Mouse (Mus musculus) cortical plate, adult 2 months (tissue): ENCODE measurements around the gene Nlrc5. TPM values are rescaled to one million over a fixed set of nuclear protein-coding genes. Genes with fewer than 3 reads are reported as not detected.

Experiments
- H3K27ac ChIP-seq: fragments of 200-500 bp; 2 replicates; pipeline ENCODE4 v1.5.1; 2012; ENCODE audit warnings: low read length, control low read depth, inconsistent platforms; ENCODE audit not compliant: insufficient read depth
- H3K4me1 ChIP-seq: fragments of 200-500 bp; 2 replicates; pipeline ENCODE4 v1.6.1; 2011; ENCODE audit warnings: low read length; ENCODE audit not compliant: control insufficient read depth, insufficient read depth
- H3K4me3 ChIP-seq: fragments of 200-500 bp; 2 replicates; pipeline ENCODE4 v1.5.1; 2011; ENCODE audit warnings: mild to moderate bottlenecking, low read length, control low read depth; ENCODE audit not compliant: insufficient read depth
- CTCF ChIP-seq: fragments of 200-500 bp; IDR thresholded peaks from 2 replicates; pipeline ENCODE4 v1.5.1; 2011; ENCODE audit warnings: mild to moderate bottlenecking, control low read depth, low read length; ENCODE audit not compliant: insufficient read depth; ENCODE audit errors: extremely low read depth
- POLR2A ChIP-seq: fragments of 200-500 bp; IDR thresholded peaks from 2 replicates; pipeline ENCODE4 v1.6.1; 2011; ENCODE audit warnings: mild to moderate bottlenecking, low read length, control low read depth; ENCODE audit not compliant: insufficient read depth; ENCODE audit errors: extremely low read depth
- polyA plus RNA-seq: library from polyadenylated mRNA; depleted of rRNA; stranded (reverse); fragments of >200 nt; gene quantifications from 2 replicates; pipeline ENCODE4 v1.2.3, GENCODE M21; 2012

Nlrc5 gene
- polyA plus RNA-seq, 1 experiment: 0.94 TPM

DNA sequence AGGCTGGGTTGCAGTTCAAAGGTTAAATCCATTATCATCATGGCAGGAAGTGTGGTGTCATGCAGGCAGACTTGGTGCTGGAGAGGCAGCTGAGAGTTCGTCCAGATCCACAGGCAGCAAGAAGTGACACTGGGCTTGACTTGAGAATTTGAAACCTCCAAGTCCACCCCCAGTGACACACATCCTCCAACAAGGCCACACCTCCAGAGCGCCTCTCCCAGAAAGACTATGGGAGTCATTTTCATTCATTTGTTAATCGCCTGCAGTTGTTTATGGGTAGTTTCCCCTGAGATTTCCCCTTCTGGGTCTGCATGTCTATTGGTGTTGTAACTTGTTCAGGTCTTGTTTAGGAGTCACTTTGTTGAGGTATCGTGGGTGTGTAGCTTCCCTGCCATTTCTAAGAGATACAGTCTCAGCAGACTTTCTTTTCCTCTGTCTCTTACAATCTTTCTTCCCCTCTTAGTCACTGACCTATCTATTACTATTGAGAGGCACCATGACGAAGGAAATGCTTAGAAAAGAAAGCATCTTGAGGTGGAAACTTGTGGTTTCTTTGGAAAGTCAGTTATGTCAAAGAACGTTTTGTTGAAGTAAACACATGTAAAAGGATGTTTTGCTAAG lies 19.8 kb downstream of the Nlrc5 start:
- H3K4me1 ChIP-seq: no peaks in the 10 kb centered on the region
- TF ChIP-seq POLR2A: no peak
- H3K27ac ChIP-seq: no peak overlapping the region
- H3K4me3 ChIP-seq: no peak overlapping the region

DNA sequence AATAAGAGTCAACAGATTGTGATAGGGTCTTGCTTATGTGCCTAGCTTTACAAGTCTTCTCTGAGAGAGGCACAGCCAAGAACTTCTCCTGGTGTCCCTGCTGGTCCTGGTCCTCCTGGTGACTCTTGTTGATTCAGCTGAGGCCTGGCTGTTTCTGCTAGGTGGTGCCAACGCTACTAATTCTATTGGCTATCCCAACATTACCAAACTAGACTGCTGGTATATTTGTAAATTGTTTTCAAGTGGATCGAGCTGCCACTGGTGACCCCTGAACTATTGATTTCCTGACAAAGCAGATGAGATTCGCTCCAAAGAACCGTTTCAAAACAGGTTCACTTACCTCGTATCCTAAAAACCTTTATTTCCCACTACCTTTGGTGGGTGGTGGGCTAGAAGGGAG lies 20.7 kb downstream of the Nlrc5 start:
- no peak for TF ChIP-seq POLR2A
- TF ChIP-seq CTCF: no peak
- H3K27ac ChIP-seq: no peak overlapping the region
- no peak overlapping the region for H3K4me3 ChIP-seq
- no peaks in the 10 kb centered on the region for H3K4me1 ChIP-seq

DNA sequence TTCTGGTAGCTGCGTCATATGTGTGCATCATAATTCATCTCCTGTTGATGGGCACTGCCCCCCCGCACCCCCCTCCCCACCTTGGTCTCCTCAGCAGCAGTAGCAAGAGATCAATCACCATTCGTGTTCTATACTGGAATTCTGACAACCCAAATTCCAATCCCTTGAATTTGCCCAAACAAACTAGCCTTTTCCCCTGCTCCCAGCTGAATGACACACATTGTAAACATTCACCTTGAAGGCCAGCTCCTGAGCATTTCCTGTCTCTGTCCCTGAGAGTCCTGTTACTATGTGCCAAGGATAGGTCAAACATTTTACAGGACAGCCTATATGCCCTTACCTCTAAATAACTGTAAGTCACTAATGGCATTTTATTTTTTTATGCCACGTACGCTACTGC lies 21.9 kb downstream of the Nlrc5 start:
- TF ChIP-seq POLR2A: no peak
- no peak for TF ChIP-seq CTCF
- Histone ChIP-seq H3K27ac (no peak overlapping the region), H3K4me3 (no peak overlapping the region), H3K4me1 (no peaks in the 10 kb centered on the region)

DNA sequence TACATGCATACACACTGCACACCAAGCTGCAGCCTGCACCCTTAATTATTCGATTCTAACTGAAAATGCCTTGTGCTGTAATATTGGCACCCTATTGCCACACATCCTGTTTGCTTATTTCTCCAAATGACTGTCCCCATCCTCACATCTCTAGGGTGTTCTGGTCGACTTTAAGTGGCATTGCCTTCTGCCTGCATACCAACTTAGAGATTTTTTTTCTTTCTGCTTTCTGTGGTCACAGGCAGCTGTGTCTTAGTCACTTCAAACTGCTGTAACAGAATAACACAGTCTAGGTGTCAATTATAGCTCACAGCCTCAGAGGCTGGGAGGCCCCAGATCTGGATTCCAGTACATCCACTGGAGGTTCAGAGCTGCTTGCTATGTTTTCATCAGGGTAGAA lies 24.4 kb downstream of the Nlrc5 start:
- TF ChIP-seq CTCF (no peak), POLR2A (no peak)
- Histone ChIP-seq H3K4me1 (no peaks in the 10 kb centered on the region), H3K27ac (no peak overlapping the region), H3K4me3 (no peak overlapping the region)

DNA sequence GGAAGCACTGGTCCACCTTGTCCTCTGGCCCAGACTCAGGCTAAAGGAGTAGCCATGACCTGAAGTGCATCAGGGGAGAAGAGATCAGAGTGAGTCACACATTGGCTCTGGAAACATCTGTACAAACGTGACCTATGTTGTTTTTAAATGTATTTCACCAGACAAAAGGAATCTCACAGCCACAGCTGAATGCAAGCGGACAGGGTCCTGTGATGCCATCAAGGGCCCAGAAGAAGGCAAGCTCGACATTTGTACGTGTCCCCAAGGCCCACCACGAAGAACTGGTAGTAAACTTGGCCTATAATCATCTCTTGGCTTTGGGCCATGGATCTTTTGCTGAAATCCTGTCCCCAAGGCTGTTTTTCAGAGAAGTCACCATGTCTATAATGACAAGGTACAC lies 35.5 kb downstream of the Nlrc5 start:
- H3K4me3 ChIP-seq: no peak overlapping the region
- H3K27ac ChIP-seq: no peak overlapping the region
- TF ChIP-seq POLR2A (no peak), CTCF (no peak)
- H3K4me1 ChIP-seq: no peaks in the 10 kb centered on the region

DNA sequence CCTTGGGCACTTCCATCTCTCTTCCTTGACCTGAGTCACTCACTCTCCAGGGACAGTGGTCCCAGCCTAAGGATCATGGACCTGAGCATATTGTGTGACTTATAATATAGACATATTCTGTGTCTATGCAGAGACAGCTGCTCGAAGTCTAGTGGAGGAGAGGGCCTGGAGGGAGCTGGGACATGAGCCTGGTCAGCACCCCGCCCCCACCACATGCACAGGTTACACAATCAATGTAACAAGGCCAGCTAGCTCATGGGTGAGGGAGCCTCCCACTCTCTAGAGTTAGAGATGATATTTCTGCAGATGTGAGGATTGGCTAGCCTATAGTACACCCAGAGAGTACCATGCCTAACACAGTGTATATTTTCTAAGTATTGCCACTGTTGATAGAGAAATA lies 36.6 kb downstream of the Nlrc5 start:
- Histone ChIP-seq H3K4me1 (no peaks in the 10 kb centered on the region), H3K27ac (no peak overlapping the region), H3K4me3 (no peak overlapping the region)
- TF ChIP-seq POLR2A (no peak), CTCF (no peak)

DNA sequence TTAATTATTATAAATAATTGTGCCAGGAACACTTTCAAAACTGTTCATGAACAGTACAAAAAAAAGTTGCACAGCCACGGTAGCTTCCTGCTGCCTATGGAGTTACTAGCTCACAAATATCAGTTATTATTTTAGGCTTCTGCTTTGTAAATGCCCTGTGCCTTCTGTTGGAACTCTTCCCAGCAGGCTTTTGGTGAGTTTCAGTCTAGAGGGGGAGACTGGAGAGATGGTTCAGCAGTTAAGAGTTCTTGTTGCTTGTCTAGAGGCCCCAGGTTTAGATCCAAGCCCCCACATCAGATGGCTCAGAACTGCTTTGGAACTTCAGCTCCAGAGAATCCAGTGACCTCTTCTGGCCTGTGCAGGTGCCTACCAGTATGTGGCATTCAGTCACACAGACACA lies 37.1 kb downstream of the Nlrc5 start:
- H3K27ac ChIP-seq: no peak overlapping the region
- no peak overlapping the region for H3K4me3 ChIP-seq
- H3K4me1 ChIP-seq: no peaks in the 10 kb centered on the region
- TF ChIP-seq POLR2A: no peak
- no peak for TF ChIP-seq CTCF

DNA sequence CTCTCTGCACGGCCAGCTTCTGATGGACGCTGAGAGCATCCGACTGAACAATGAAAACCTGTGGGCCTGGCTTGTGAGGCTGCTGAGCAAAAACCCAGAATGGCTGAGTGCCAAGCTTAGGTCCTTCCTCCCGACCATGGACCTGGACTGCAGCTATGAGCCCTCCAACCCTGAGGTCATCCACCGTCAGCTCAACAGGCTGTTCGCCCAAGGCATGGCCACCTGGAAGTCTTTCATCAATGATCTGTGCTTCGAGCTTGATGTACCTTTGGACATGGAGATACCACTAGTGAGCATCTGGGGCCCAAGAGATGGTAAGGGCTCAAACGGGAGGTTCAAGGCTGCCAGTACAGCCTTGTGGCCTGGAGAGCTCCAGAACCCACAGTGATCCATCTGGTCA lies 38.6 kb downstream of the Nlrc5 start:
- Histone ChIP-seq H3K27ac (no peak overlapping the region), H3K4me1 (no peaks in the 10 kb centered on the region), H3K4me3 (no peak overlapping the region)
- no peak for TF ChIP-seq CTCF
- no peak for TF ChIP-seq POLR2A

DNA sequence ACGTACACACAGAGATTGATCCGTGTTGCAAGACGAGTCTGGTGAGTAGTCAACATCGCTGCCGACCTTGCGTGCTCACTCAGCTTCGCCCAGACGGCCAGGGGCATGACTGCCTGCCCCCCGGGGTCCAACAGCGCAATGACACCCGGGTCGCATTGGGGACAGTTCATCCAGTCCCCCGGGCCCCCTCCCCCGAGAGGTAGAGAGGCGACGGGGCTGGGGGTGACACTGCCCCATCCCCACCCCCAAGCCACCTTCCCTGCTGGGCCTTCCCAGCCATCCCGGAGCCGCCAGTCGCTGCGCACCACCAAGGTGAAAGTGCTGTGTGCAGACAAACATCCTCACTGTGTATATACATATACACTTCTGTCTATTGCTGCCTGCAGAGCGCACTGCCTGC lies 39.3 kb downstream of the Nlrc5 start:
- no peaks in the 10 kb centered on the region for H3K4me1 ChIP-seq
- no peak overlapping the region for H3K27ac ChIP-seq
- H3K4me3 ChIP-seq: no peak overlapping the region
- TF ChIP-seq CTCF: no peak
- TF ChIP-seq POLR2A: no peak

DNA sequence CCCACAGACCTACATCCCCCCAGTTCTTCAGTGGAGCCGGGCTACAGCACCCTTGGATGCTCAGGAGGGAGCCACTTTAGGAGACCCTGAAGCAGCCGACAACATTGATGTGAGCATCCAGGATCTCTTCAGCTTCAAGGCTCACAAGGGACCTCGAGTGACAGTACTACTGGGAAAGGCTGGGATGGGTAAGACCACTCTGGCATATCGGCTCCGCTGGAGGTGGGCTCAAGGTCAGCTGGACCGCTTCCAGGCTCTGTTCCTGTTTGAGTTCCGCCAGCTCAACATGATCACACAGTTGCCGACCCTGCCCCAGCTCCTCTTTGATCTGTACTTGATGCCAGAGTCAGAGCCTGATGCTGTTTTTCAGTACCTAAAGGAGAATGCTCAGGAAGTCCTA lies 41.6 kb downstream of the Nlrc5 start:
- TF ChIP-seq POLR2A (no peak), CTCF (no peak)
- Histone ChIP-seq H3K27ac (no peak overlapping the region), H3K4me3 (no peak overlapping the region), H3K4me1 (no peaks in the 10 kb centered on the region)

DNA sequence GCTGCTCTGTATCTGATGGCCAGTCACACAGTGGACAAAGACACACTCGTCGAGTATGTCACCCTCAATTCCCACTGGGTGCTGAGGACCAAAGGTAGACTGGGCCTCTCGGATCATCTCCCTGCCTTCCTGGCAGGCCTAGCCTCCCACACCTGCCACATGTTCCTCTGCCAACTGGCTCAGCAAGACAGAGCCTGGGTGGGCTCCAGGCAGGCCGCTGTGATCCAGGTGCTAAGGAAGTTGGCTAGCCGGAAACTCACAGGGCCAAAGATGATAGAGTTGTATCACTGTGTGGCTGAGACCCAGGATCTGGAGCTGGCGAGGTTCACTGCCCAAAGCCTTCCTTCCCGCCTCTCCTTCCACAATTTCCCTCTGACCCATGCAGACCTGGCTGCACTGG lies 42.7 kb downstream of the Nlrc5 start:
- no peak overlapping the region for H3K4me3 ChIP-seq
- H3K4me1 ChIP-seq: no peaks in the 10 kb centered on the region
- H3K27ac ChIP-seq: no peak overlapping the region
- no peak for TF ChIP-seq POLR2A
- TF ChIP-seq CTCF: no peak
